Mouse (Mus musculus) embryonic fibroblast, embryonic 13.5 days (primary cell): ENCODE measurements around the gene Gdpd5.

Experiments
- CTCF ChIP-seq: IDR thresholded peaks from 2 replicates; pipeline ENCODE4 v1.5.1; 2011; ENCODE audit warnings: mild to moderate bottlenecking, control low read depth, low read length, moderate library complexity, borderline replicate concordance; ENCODE audit not compliant: insufficient read depth
- POLR2A ChIP-seq: IDR thresholded peaks from 2 replicates; pipeline ENCODE4 v1.6.1; 2011; ENCODE audit warnings: low read depth, mild to moderate bottlenecking, control low read depth, low read length, moderate library complexity

GRCm38 (mm10) chr7:99489708-99490107, 108.5 kb downstream of the Gdpd5 start:
- TF ChIP-seq POLR2A, result no peak
- TF ChIP-seq CTCF, result no peak
